In the genomic region with DNA sequence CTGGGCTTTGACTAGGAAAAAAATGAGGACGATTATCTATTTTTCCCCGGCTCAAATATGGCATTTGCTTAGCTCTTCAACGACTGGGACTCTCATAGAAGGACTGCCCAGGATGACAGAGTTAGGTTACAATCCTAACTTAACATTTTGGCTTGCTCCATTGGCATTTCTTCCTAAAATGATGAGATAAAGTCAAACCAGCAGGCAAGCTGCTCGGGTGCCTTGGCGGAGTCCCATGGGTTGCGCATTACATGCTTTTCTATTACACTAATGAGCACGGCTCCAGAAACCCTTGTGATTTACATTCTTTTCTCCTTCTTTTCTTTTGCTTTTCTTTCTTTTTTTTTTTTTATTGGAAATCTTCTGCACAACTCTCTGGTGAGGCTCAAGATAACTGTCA, we compare ENCODE assay signal across 13 mouse cellular contexts.
A peak's percentile ranks its signal among the peaks of the same experiment; 100 is the strongest.
DNase-seq lines count a peak whose midpoint lies in the region; TF ChIP-seq lines count a peak whose summit lies in the region.
"Had no signal": no experiment of that assay in that cellular context is flagged by ENCODE, and none has a peak within 500 bp of the region (broad histone marks: within the 10 kb centered on the region; RNA-seq: fewer than 3 reads in every experiment).

No protein-coding gene starts in this region.

- no peak for TF ChIP-seq POLR2A in brain, embryonic 14.5 days (IDR thresholded peaks at IDR 0.05; ENCODE audit: borderline replicate concordance, extremely low read depth, insufficient read depth, insufficient read length, poor library complexity, severe bottlenecking)

- intact Hi-C loops in heart, postnatal 25 days (cut with DNase I): no loop called here
- intact Hi-C loops in heart, postnatal 14 days (cut with DNase I): no loop called here

- peak; percentile 50 to 60 for DNase-seq in heart, adult 9 months (ENCODE audit: low spot score in 2 of 2)
- DNase-seq in heart, postnatal 25 days (ENCODE audit: low spot score): no peak
- peak; percentile 46 for DNase-seq in brain, embryonic 14.5 days (ENCODE audit: low read depth)
- peak; percentile 61 for DNase-seq in gastrocnemius, adult 18-20 months (ENCODE audit: low spot score)
- peak; percentile 60 to 62 for DNase-seq in heart, postnatal 14 days
- DNase-seq in right cerebral cortex, adult 2 months (ENCODE audit: low spot score in 2 of 2): no peak
- DNase-seq in frontal cortex, postnatal 10 days (ENCODE audit: low spot score in 2 of 2): no peak
- DNase-seq: cerebellum, adult 11 months; cerebellum, postnatal 14 days; left cerebral cortex, postnatal 4 days; lung, embryonic 14.5 days; right cerebral cortex, adult 18-20 months; thymus, postnatal 14 days had no signal

- TF ChIP-seq CTCF in brain, embryonic 14.5 days (IDR thresholded peaks at IDR 0.05; ENCODE audit: borderline replicate concordance, extremely low read depth, insufficient read depth, insufficient read length): no peak

Comparison
In these comparisons a context has a peak if more than half of its experiments do, and no peak if none do; other contexts are left out.
1. DNase-seq: peak in heart, adult 9 months (2 of 2), brain, embryonic 14.5 days (single experiment), gastrocnemius, adult 18-20 months (single experiment) and heart, postnatal 14 days (2 of 2); none in heart, postnatal 25 days (single experiment), right cerebral cortex, adult 2 months (0 of 2) and frontal cortex, postnatal 10 days (0 of 2).